Mouse (Mus musculus) heart, embryonic 12.5 days (tissue): ENCODE measurements at regions not wholly inside any gene's neighbourhood (a gene's known extent, or its start where the extent isn't known, plus 50 kb on each side); places are given as distances from the start of the nearest gene placed in this dataset.

Experiments used
- ATAC-seq: fragments of 200-750 bp; cut with Nextera tagmentation; 2 replicates; pipeline ENCODE4 v1.8.0; 2017; ENCODE audit warnings: moderate TSS enrichment, moderate library complexity; ENCODE audit not compliant: insufficient number of reproducible peaks, low FRiP score
- H3K27ac ChIP-seq: fragments of 300-500 bp; sonication (generic); 2 replicates; pipeline ENCODE4 v1.5.1; 2016; ENCODE audit warnings: mild to moderate bottlenecking, moderate library complexity; ENCODE audit not compliant: poor library complexity, severe bottlenecking
- H3K27me3 ChIP-seq: fragments of 300-500 bp; sonication (generic); replicated peaks from 2 replicates; pipeline ENCODE4 v1.6.1; 2016; ENCODE audit warnings: mild to moderate bottlenecking, moderate library complexity
- H3K36me3 ChIP-seq: fragments of 300-500 bp; sonication (generic); 2 replicates; pipeline ENCODE4 v1.6.1; 2016; ENCODE audit warnings: mild to moderate bottlenecking, moderate library complexity
- H3K4me1 ChIP-seq: fragments of 300-500 bp; sonication (generic); replicated peaks from 2 replicates; pipeline ENCODE4 v1.6.1; 2016; ENCODE audit warnings: mild to moderate bottlenecking
- H3K4me2 ChIP-seq: fragments of 300-500 bp; sonication (generic); 2 replicates; pipeline ENCODE4 v1.6.1; 2016; ENCODE audit warnings: mild to moderate bottlenecking, moderate library complexity
- H3K4me3 ChIP-seq: fragments of 300-500 bp; sonication (generic); 2 replicates; pipeline ENCODE4 v1.5.1; 2016; ENCODE audit warnings: mild to moderate bottlenecking
- H3K9ac ChIP-seq: fragments of 300-500 bp; sonication (generic); 2 replicates; pipeline ENCODE4 v1.6.1; 2016; ENCODE audit warnings: mild to moderate bottlenecking, moderate library complexity
- H3K9me3 ChIP-seq: fragments of 300-500 bp; sonication (generic); replicated peaks from 2 replicates; pipeline ENCODE4 v1.6.1; 2016; ENCODE audit warnings: mild to moderate bottlenecking, moderate library complexity
- WGBS: fragments of 180-500 bp; shearing (Covaris S2); methylation state at CpG from one replicate; pipeline ENCODE4 v1.1.7; 2016; 5-methylcytosine and 5-hydroxymethylcytosine counted together

- H3K27me3 ChIP-seq, result no peaks in the 10 kb centered on the region
- H3K36me3 ChIP-seq, result no peaks in the 10 kb centered on the region
- H3K4me2 ChIP-seq, result no peak overlapping the region
- no peak overlapping the region for H3K4me3 ChIP-seq
- peaks cover 2% of the 10 kb centered on the region; the same call in 1 of the 2 replicates for H3K4me1 ChIP-seq
- H3K27ac ChIP-seq, result no peak overlapping the region
- no peak overlapping the region for H3K9ac ChIP-seq
- WGBS, result 79% methylated on average over 5 of the region's 5 CpGs
- ATAC-seq, result no peak
- no peaks in the 10 kb centered on the region for H3K9me3 ChIP-seq
Measured at GRCm38 (mm10) chr4:55699161-55699560, 166.9 kb upstream of the Klf4 start.

- H3K27ac ChIP-seq, result no peak overlapping the region
- peaks cover 2% of the 10 kb centered on the region; the same call in 1 of the 2 replicates for H3K4me1 ChIP-seq
- no peaks in the 10 kb centered on the region for H3K36me3 ChIP-seq
- H3K4me2 ChIP-seq, result no peak overlapping the region
- H3K4me3 ChIP-seq, result no peak overlapping the region
- WGBS, result 71% methylated on average over 12 of the region's 12 CpGs
- no peaks in the 10 kb centered on the region for H3K9me3 ChIP-seq
- ATAC-seq, result no peak
- H3K9ac ChIP-seq, result no peak overlapping the region
- no peaks in the 10 kb centered on the region for H3K27me3 ChIP-seq
Measured at GRCm38 (mm10) chr4:55697108-55697507, 164.8 kb upstream of the Klf4 start.

GRCm38 (mm10) chr4:55696428-55696827 lies 164.2 kb upstream of the Klf4 start:
- no peaks in the 10 kb centered on the region for H3K27me3 ChIP-seq

GRCm38 (mm10) chr4:55695246-55695645 lies 163.0 kb upstream of the Klf4 start:
- ATAC-seq, result no peak
- H3K4me3 ChIP-seq, result no peak overlapping the region
- no peaks in the 10 kb centered on the region for H3K27me3 ChIP-seq
- 68% methylated on average over 1 of the region's 1 CpGs for WGBS
- H3K36me3 ChIP-seq, result no peaks in the 10 kb centered on the region
- no peak overlapping the region for H3K4me2 ChIP-seq
- no peak overlapping the region for H3K9ac ChIP-seq
- no peaks in the 10 kb centered on the region for H3K9me3 ChIP-seq
- peaks cover 2% of the 10 kb centered on the region; the same call in 1 of the 2 replicates for H3K4me1 ChIP-seq
- no peak overlapping the region for H3K27ac ChIP-seq

More at GRCm38 (mm10) chr4:55696428-55696827, 164.2 kb upstream of the Klf4 start:
- Histone ChIP-seq H3K36me3 (no peaks in the 10 kb centered on the region), H3K4me1 (peaks cover 2% of the 10 kb centered on the region; the same call in 1 of the 2 replicates), H3K4me2 (no peak overlapping the region), H3K9ac (no peak overlapping the region), H3K4me3 (no peak overlapping the region), H3K9me3 (no peaks in the 10 kb centered on the region), H3K27ac (no peak overlapping the region)
- 13% methylated on average over 1 of the region's 1 CpGs for WGBS
- ATAC-seq, result no peak

- no peak for ATAC-seq
- WGBS, result 65% methylated on average over 1 of the region's 1 CpGs
- Histone ChIP-seq H3K36me3 (no peaks in the 10 kb centered on the region), H3K27ac (no peak overlapping the region), H3K27me3 (peaks cover 13% of the 10 kb centered on the region; the same call in 1 of the 2 replicates), H3K9me3 (no peaks in the 10 kb centered on the region), H3K4me2 (no peak overlapping the region), H3K4me1 (no peaks in the 10 kb centered on the region), H3K4me3 (no peak overlapping the region), H3K9ac (no peak overlapping the region)
Measured at GRCm38 (mm10) chr4:55689479-55689878, 157.2 kb upstream of the Klf4 start.

GRCm38 (mm10) chr4:55686771-55687170 lies 154.5 kb upstream of the Klf4 start:
- Histone ChIP-seq H3K27ac (no peak overlapping the region), H3K4me2 (no peak overlapping the region), H3K27me3 (peaks cover 22% of the 10 kb centered on the region), H3K4me1 (no peaks in the 10 kb centered on the region), H3K36me3 (no peaks in the 10 kb centered on the region), H3K9ac (no peak overlapping the region), H3K9me3 (no peaks in the 10 kb centered on the region), H3K4me3 (no peak overlapping the region)
- ATAC-seq, result no peak
- WGBS, result 85% methylated on average over 3 of the region's 3 CpGs

- 0 out of 2 replicates have a peak, but pooled peaks cover 11% of the 10 kb centered on the region for H3K4me1 ChIP-seq
- peaks cover 13% of the 10 kb centered on the region; the same call in 1 of the 2 replicates for H3K27me3 ChIP-seq
- H3K36me3 ChIP-seq, result no peaks in the 10 kb centered on the region
- H3K9me3 ChIP-seq, result no peaks in the 10 kb centered on the region
- no peak overlapping the region for H3K27ac ChIP-seq
- H3K9ac ChIP-seq, result no peak overlapping the region
- ATAC-seq, result no peak
- no peak overlapping the region for H3K4me3 ChIP-seq
- 55% methylated on average over 6 of the region's 6 CpGs for WGBS
- no peak overlapping the region for H3K4me2 ChIP-seq
Measured at GRCm38 (mm10) chr4:55672288-55672687, 140.0 kb upstream of the Klf4 start.

- no peak for ATAC-seq
- Histone ChIP-seq H3K4me3 (no peak overlapping the region), H3K4me2 (no peak overlapping the region), H3K9ac (no peak overlapping the region), H3K4me1 (0 out of 2 replicates have a peak, but pooled peaks cover 6% of the 10 kb centered on the region), H3K9me3 (no peaks in the 10 kb centered on the region), H3K27ac (no peak overlapping the region), H3K36me3 (no peaks in the 10 kb centered on the region), H3K27me3 (no peaks in the 10 kb centered on the region; the same call in 1 of the 2 replicates)
- 54% methylated on average over 4 of the region's 4 CpGs for WGBS
Measured at GRCm38 (mm10) chr4:55670258-55670657, 138.0 kb upstream of the Klf4 start.

GRCm38 (mm10) chr4:55664822-55665221 lies 132.6 kb upstream of the Klf4 start:
- Histone ChIP-seq H3K36me3 (no peaks in the 10 kb centered on the region), H3K9me3 (no peaks in the 10 kb centered on the region), H3K4me2 (no peak overlapping the region), H3K27me3 (peaks cover 15% of the 10 kb centered on the region; the same call in 1 of the 2 replicates), H3K4me3 (no peak overlapping the region), H3K27ac (no peak overlapping the region), H3K4me1 (0 out of 2 replicates have a peak, but pooled peaks cover 6% of the 10 kb centered on the region), H3K9ac (no peak overlapping the region)
- 75% methylated on average over 4 of the region's 4 CpGs for WGBS
- no peak for ATAC-seq

GRCm38 (mm10) chr4:55663856-55664255 lies 131.6 kb upstream of the Klf4 start:
- no peak overlapping the region for H3K4me3 ChIP-seq
- WGBS, result 30% methylated on average over 5 of the region's 5 CpGs
- ATAC-seq, result no peak
- H3K27ac ChIP-seq, result no peak overlapping the region
- peaks cover 15% of the 10 kb centered on the region; the same call in 1 of the 2 replicates for H3K27me3 ChIP-seq
- no peaks in the 10 kb centered on the region for H3K4me1 ChIP-seq
- no peaks in the 10 kb centered on the region for H3K9me3 ChIP-seq
- H3K9ac ChIP-seq, result no peak overlapping the region
- H3K36me3 ChIP-seq, result no peaks in the 10 kb centered on the region
- H3K4me2 ChIP-seq, result no peak overlapping the region

GRCm38 (mm10) chr4:55662041-55662440 lies 129.8 kb upstream of the Klf4 start:
- peaks cover 15% of the 10 kb centered on the region; the same call in 1 of the 2 replicates for H3K27me3 ChIP-seq
- no peaks in the 10 kb centered on the region for H3K4me1 ChIP-seq
- no peak overlapping the region for H3K27ac ChIP-seq
- no peak overlapping the region for H3K9ac ChIP-seq
- no peak for ATAC-seq
- no peak overlapping the region for H3K4me2 ChIP-seq
- 56% methylated on average over 5 of the region's 5 CpGs for WGBS
- H3K4me3 ChIP-seq, result no peak overlapping the region
- H3K36me3 ChIP-seq, result no peaks in the 10 kb centered on the region
- no peaks in the 10 kb centered on the region for H3K9me3 ChIP-seq

- 91% methylated on average over 6 of the region's 6 CpGs for WGBS
Measured at GRCm38 (mm10) chr4:55658904-55659303, 126.6 kb upstream of the Klf4 start.

More at GRCm38 (mm10) chr4:55658904-55659303, 126.6 kb upstream of the Klf4 start:
- Histone ChIP-seq H3K4me1 (no peaks in the 10 kb centered on the region), H3K27me3 (peaks cover 21% of the 10 kb centered on the region), H3K4me2 (no peak overlapping the region), H3K4me3 (no peak overlapping the region), H3K27ac (no peak overlapping the region), H3K36me3 (no peaks in the 10 kb centered on the region), H3K9ac (no peak overlapping the region), H3K9me3 (no peaks in the 10 kb centered on the region)
- ATAC-seq, result no peak
